Mouse (Mus musculus): ENCODE measurements around the gene Rac2. TPM values are rescaled to one million over a fixed set of nuclear protein-coding genes. Genes with fewer than 3 reads are reported as not detected.

Gene Rac2
- polyA plus RNA-seq (2016; fragmentation: Nextera tagmentation; extraction: Ambion mirVana): 4.9 and 5.7 TPM in 2 replicates

DNA sequence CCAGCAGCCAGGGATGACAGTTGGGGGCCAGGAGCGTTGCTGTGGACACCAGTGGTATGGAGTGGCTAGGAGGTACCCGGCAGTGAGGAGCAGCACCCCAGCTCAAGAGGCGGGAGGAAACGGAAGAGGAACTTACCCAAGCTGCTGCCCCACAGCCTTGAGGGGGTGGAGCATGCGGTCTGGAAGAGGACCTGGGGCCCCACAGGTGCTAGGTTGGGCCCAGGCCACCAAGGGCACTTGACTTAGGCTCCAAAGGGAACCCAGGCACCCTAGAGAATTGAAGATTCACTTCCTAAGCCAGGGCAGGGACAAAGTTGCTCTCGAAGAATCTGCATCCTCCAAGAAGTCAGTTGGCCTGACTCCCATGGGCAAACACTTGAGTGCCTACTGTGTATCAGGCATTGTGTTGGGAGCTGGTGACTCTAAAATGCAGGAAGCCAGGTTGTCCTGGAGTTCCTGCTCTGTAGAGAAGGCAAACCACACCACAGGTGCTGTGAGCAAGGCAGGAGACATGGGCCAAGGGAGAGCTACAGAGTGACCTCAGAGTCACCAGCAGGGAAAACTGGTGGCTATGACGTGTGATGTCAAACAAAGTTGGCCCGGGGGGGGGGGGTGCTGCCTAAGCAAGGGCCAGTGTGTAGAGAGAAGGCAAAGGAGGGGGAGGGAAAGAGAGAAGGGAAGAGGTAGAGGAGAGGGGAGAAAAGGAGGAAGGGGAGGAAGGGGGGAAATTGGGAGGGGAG is at the start of gene Rac2:
Gene Rac2, minus strand, starts transcription at position 126 of the 740 bp plus-strand sequence.
- H3K9ac ChIP-seq: no peak within 1 kb of the TSS
- no peaks in the 10 kb centered on the region for H3K9me3 ChIP-seq (replicated peaks)
- H3K4me2 ChIP-seq (replicated peaks): no peak within 1 kb of the TSS
- H3K27me3 ChIP-seq: no peaks in the 10 kb centered on the region; the same call in 1 of the 2 replicates
- H3K4me3 ChIP-seq: no peak within 1 kb of the TSS
- no peaks in the 10 kb centered on the region for H3K36me3 ChIP-seq
- ATAC-seq (ENCODE audit: low FRiP score): no peak
- no peak within 1 kb of the TSS for H3K27ac ChIP-seq
- H3K4me1 ChIP-seq: no peaks in the 10 kb centered on the region
- 80% methylated on average over 8 of the region's 8 CpGs for WGBS

DNA sequence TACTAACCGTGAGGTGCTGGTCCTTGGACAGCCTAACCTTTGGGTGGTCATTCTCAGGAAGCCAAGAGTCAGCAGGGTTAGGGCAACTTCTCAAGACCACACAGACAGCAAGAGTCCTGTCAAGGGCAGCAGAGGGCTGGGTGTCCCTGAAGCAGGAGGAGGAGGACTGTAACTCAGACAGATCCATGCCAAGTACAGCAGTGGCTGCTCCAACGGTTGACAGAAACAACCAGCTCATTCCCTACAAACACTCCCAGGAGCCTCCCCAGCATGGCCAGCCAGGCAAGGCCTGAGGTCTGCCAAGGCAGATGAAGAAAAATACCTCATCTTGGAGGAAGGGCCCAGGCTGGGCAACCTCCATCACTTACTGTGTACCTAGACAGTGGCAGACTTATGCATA is 44.4 kb upstream of the Rac2 start:
- Histone ChIP-seq H3K27me3 (peaks cover 13% of the 10 kb centered on the region; the same call in 1 of the 2 replicates), H3K9ac (no peak overlapping the region), H3K4me3 (no peak overlapping the region), H3K27ac (no peak overlapping the region), H3K4me2 (replicated peaks) (no peak overlapping the region), H3K36me3 (no peaks in the 10 kb centered on the region), H3K4me1 (no peaks in the 10 kb centered on the region), H3K9me3 (replicated peaks) (no peaks in the 10 kb centered on the region)
- 80% methylated on average over 2 of the region's 2 CpGs for WGBS
- no peak for ATAC-seq (ENCODE audit: low FRiP score)

DNA sequence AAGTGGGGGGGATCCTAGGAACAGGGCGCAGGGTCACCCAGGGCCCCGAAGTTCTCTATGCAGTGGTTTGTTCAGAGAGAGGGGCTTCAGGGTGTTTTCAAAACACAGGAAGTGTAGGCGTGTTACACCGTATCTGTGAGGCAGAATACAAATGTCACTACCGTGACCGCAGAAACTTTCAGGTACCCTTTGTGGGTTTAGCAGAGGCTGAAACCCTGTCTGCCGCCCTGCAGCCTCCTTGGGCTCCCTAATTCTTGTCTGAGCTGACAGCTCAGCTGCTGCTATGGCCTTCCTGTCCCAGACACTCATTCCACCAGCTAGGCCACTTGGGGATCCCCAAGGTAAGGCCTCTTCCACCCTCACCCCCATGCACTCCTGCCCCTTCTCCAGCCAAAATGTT is 42.0 kb upstream of the Rac2 start:
- no peak for ATAC-seq (ENCODE audit: low FRiP score)
- Histone ChIP-seq H3K27ac (no peak overlapping the region), H3K9ac (no peak overlapping the region), H3K36me3 (no peaks in the 10 kb centered on the region), H3K4me1 (peaks cover 9% of the 10 kb centered on the region), H3K27me3 (0 out of 2 replicates have a peak, but pooled peaks cover under 1% of the 10 kb centered on the region), H3K4me3 (no peak overlapping the region), H3K4me2 (replicated peaks) (no peak overlapping the region), H3K9me3 (replicated peaks) (no peaks in the 10 kb centered on the region)
- 86% methylated on average over 7 of the region's 7 CpGs for WGBS

DNA sequence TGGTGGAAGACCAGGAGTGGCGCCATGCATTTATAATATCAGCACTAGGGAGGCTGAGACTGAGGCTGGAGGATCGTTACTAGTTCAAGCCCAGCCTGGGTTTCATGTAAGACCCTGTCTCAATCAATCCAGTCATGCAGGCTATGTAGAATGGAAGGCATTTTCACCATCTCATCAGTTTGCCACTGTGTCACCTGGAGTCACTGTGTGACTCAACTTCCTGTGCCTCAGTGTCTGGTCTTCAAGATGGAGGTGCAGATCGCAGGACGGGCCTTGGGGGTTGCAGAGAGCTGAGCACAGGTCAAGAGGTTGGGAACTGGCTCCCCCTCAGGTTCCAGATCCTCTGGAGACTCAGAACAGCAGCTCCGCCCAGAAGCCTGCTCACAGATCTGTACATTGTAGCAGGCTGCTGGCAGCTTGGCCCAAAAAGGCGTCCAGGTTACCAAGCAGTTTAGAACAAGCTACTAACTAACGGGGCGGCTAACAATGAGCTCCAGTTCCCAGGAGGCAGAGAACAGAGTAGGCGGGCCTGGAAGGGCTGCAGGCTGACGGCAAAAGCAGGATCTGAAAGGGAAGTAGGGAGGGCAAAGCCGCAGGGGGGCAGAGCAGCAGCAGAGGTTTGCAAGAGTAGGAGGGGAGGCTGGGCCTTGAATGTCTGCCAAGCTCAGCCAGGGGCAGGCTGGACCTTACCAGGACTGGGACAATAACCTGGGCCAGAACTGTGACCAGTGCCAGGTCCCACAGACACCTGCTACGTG is 38.3 kb upstream of the Rac2 start:
- Histone ChIP-seq H3K27ac (no peak overlapping the region; the same call in 1 of the 2 replicates), H3K4me3 (no peak overlapping the region), H3K4me1 (peaks cover 9% of the 10 kb centered on the region), H3K27me3 (no peaks in the 10 kb centered on the region), H3K9me3 (replicated peaks) (no peaks in the 10 kb centered on the region), H3K9ac (no peak overlapping the region), H3K4me2 (replicated peaks) (no peak overlapping the region), H3K36me3 (no peaks in the 10 kb centered on the region)
- no peak; the same call in 1 of the 2 replicates for ATAC-seq (ENCODE audit: low FRiP score)
- WGBS: 37% methylated on average over 12 of the region's 12 CpGs

DNA sequence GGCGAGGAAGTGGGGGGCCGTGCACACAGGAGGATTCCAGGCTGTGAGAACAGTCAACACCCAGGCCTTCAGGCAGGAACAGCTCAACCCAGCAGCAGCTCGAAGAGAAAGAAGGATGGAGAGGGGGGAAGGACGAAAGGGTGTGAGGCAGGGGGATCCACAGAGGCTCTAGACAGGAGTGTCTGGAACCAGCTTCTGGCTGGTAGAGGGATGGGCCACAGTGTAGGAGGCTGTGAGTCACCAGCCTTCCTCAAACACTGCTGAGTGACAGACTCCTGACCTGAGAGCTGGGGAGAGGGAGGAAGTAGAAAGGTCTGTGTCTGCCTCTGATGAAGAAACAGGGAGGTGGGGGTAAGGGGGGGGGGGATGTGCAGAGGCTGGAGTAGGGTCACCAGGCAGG is 34.9 kb upstream of the Rac2 start:
- Histone ChIP-seq H3K27ac (no peak overlapping the region), H3K9me3 (replicated peaks) (no peaks in the 10 kb centered on the region), H3K27me3 (no peaks in the 10 kb centered on the region), H3K36me3 (no peaks in the 10 kb centered on the region), H3K4me3 (no peak overlapping the region), H3K9ac (no peak overlapping the region), H3K4me2 (replicated peaks) (no peak overlapping the region), H3K4me1 (peaks cover 9% of the 10 kb centered on the region)
- WGBS: 73% methylated on average over 4 of the region's 4 CpGs
- no peak for ATAC-seq (ENCODE audit: low FRiP score)

DNA sequence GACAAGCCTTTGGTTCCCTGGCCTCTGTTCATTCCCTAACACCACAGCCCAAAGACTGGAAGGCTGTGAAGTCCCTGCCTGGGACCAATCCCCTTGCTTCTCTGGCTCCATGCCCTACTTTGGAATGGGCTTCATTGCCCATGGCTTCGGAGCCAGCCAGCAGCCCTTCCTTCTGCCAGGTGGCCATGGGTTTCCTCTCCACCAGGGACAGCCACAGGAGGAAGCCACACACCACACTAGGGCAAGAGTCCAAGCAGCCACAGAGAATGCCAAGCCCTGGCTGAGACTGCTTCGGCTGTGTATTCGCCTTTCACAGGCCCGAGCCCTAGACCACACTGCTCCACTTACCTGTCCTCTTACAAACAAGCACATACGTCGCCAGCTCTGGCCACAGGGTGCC is 33.5 kb upstream of the Rac2 start:
- Histone ChIP-seq H3K9me3 (replicated peaks) (no peaks in the 10 kb centered on the region), H3K36me3 (no peaks in the 10 kb centered on the region), H3K4me2 (replicated peaks) (no peak overlapping the region), H3K4me1 (peaks cover 5% of the 10 kb centered on the region), H3K27me3 (no peaks in the 10 kb centered on the region), H3K4me3 (no peak overlapping the region), H3K27ac (no peak overlapping the region), H3K9ac (no peak overlapping the region)
- ATAC-seq (ENCODE audit: low FRiP score): no peak
- 87% methylated on average over 6 of the region's 6 CpGs for WGBS

DNA sequence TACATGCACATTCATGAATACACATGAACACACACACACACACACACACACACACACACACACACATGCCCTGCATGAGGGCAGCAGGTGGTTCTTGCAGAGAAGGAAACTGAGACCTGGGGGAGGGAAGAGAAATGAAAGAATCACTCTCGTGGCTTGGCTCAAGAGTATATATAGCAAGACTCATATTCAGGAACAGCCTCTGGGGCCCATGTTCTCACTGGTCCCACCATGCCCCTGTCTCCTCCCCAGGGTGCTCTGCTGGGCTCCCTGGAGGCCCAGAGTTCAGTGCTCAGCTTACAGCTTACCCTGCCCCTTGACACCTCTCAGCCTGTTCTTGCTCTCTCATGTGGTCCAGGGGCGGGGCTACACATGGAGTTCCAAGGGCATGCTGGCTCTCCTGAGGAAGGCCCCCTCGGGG is 32.8 kb upstream of the Rac2 start:
- Histone ChIP-seq H3K4me3 (no peak overlapping the region), H3K4me2 (replicated peaks) (no peak overlapping the region), H3K9ac (no peak overlapping the region), H3K36me3 (no peaks in the 10 kb centered on the region), H3K27me3 (no peaks in the 10 kb centered on the region), H3K9me3 (replicated peaks) (no peaks in the 10 kb centered on the region), H3K4me1 (no peaks in the 10 kb centered on the region; the same call in 1 of the 2 replicates), H3K27ac (no peak overlapping the region)
- no peak for ATAC-seq (ENCODE audit: low FRiP score)
- WGBS: 62% methylated on average over 3 of the region's 3 CpGs

DNA sequence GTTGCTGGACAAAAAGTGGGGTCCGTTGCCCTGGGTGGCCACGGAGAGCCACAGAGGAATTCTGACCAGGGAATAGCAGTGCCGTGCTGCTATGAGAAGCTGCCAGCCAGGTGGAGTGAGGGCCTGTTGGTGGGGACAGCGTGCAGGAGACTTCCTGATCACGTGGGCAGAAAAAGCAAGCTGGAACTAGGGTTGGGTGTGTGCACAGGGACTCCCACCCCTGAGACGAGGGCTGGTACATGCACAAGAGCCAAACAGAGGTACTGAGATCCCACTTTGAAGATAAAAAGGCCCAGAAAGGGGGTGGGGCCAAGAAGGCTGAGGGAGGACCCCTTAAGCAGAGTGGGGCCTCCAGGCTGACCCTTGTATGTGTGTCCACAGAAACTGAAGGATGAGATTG is 31.7 kb upstream of the Rac2 start:
- H3K9me3 ChIP-seq (replicated peaks): no peaks in the 10 kb centered on the region
- H3K27ac ChIP-seq: no peak overlapping the region
- no peaks in the 10 kb centered on the region; the same call in 1 of the 2 replicates for H3K4me1 ChIP-seq
- H3K4me2 ChIP-seq (replicated peaks): no peak overlapping the region
- no peak overlapping the region for H3K4me3 ChIP-seq
- H3K36me3 ChIP-seq: no peaks in the 10 kb centered on the region
- ATAC-seq (ENCODE audit: low FRiP score): no peak
- 82% methylated on average over 6 of the region's 6 CpGs for WGBS
- H3K9ac ChIP-seq: no peak overlapping the region
- H3K27me3 ChIP-seq: no peaks in the 10 kb centered on the region

DNA sequence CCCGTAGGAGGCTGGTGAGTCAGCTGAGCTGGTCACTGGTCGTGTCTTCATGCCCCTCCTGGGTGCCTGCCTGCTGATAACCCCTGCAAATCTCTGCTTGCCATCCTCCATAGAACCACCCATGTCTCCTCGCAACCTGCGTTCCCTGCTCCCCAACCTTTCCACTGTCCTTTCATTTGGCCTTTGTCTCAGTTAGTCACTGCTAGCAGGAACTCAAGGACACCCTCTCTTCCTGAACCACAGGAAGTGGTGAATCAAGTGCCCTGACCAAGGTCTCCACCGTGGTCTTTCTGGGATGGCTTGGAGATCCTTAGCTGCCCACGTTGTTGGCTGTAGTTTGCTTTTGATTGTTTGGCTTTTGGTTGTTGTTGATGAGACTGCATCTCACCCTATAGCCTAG is 28.6 kb upstream of the Rac2 start:
- H3K4me2 ChIP-seq (replicated peaks): no peak overlapping the region
- no peak overlapping the region for H3K27ac ChIP-seq
- H3K9me3 ChIP-seq (replicated peaks): no peaks in the 10 kb centered on the region
- no peak overlapping the region for H3K9ac ChIP-seq
- no peak for ATAC-seq (ENCODE audit: low FRiP score)
- 82% methylated on average over 6 of the region's 6 CpGs for WGBS
- H3K27me3 ChIP-seq: no peaks in the 10 kb centered on the region
- H3K4me1 ChIP-seq: no peaks in the 10 kb centered on the region; the same call in 1 of the 2 replicates
- no peak overlapping the region for H3K4me3 ChIP-seq
- no peaks in the 10 kb centered on the region for H3K36me3 ChIP-seq

DNA sequence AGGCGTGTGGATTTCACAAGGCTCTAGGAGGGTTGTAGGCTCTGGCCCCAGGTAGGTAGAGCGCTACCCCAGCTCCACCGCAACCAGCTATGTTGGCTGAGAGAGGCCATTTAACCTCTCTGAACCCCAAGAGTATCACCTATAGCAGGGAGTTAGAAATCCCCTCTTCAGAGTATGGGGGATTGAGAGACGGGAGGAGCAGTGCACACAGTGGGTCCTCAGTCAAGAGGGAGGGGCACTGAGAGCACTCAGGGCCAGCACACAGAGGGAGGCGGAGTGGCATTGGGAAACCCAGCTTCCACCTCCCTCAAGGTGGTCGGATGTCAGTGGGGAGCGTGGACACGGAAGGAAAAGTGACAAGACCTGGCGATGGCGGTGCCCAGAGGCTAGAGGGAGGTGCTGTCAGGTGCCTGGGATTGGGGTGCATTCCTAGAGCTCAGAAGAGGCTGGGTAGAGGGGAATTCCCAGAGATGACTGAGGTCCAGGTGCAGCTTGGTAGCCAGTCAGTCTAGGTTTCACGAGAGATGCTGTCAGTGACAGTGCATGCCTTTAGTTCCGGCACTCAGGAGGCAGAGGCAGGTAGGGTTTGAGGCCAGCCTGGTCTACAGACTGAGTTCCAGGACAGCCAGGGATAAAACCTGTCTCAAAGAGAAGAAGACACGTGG is 27.1 kb upstream of the Rac2 start:
- no peaks in the 10 kb centered on the region for H3K27me3 ChIP-seq
- no peak for ATAC-seq (ENCODE audit: low FRiP score)
- H3K27ac ChIP-seq: no peak overlapping the region
- no peaks in the 10 kb centered on the region for H3K4me1 ChIP-seq
- H3K9ac ChIP-seq: no peak overlapping the region
- H3K9me3 ChIP-seq (replicated peaks): no peaks in the 10 kb centered on the region
- WGBS: 80% methylated on average over 13 of the region's 13 CpGs
- no peak overlapping the region for H3K4me3 ChIP-seq
- H3K36me3 ChIP-seq: no peaks in the 10 kb centered on the region
- no peak overlapping the region for H3K4me2 ChIP-seq (replicated peaks)

DNA sequence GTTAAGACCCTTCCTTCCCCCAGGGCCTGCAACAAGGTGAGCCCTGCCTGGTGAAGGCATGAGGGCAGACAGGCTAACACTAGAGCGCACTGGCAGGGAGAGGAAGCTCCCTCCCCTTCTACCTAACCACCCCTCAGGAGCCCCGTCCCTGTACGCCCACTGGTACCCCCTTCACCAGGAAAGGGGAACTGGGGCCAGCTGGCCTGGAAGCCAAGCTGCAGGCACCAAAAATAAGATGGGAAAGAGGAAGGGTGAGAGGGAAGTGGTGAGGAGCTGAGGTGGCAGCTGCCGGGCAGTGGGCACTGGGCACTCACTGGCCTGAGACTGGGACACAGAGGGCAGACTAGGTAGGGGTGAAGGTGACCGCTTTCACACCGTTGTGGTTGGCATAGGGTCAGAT is 26.5 kb upstream of the Rac2 start:
- Histone ChIP-seq H3K27me3 (no peaks in the 10 kb centered on the region), H3K9ac (no peak overlapping the region), H3K27ac (no peak overlapping the region), H3K4me1 (no peaks in the 10 kb centered on the region), H3K9me3 (replicated peaks) (no peaks in the 10 kb centered on the region), H3K36me3 (no peaks in the 10 kb centered on the region), H3K4me3 (no peak overlapping the region), H3K4me2 (replicated peaks) (no peak overlapping the region)
- WGBS: 79% methylated on average over 6 of the region's 6 CpGs
- no peak for ATAC-seq (ENCODE audit: low FRiP score)

DNA sequence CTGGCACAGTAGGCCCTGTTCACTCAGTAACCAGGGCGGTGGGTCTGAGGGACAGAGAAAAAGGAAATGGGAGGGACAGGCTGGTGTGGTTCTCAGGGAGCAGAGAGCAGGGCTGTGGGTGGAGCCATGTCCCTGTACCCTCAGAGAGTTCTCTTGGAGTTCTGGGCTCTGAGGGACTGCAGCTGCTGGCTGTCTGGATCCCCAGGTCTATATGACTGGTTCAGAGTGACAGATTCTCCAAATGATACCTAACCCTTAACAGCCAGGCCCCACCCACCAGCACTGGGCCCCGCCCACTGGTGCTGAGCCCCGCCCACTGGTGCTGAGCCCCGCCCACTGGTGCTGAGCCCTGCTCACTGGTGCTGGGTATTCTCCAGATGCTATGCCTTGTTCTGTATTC is 25.1 kb upstream of the Rac2 start:
- no peak overlapping the region for H3K27ac ChIP-seq

More for the DNA sequence above, 25.1 kb upstream of the Rac2 start:
- 52% methylated on average over 4 of the region's 4 CpGs for WGBS
- H3K9me3 ChIP-seq (replicated peaks): no peaks in the 10 kb centered on the region
- no peak overlapping the region for H3K4me3 ChIP-seq
- H3K4me1 ChIP-seq: no peaks in the 10 kb centered on the region
- no peak overlapping the region for H3K4me2 ChIP-seq (replicated peaks)
- no peaks in the 10 kb centered on the region for H3K36me3 ChIP-seq
- no peaks in the 10 kb centered on the region for H3K27me3 ChIP-seq
- no peak for ATAC-seq (ENCODE audit: low FRiP score)
- H3K9ac ChIP-seq: no peak overlapping the region
